Mouse (Mus musculus) cerebellum, postnatal 25 days (tissue): ENCODE results near the gene Paqr7.
A peak's percentile ranks its signal among the peaks of the same experiment; 100 is the strongest.
"Not testable (repeated sequence)": the region's sequence is repeated elsewhere in the genome, so short reads cannot be mapped to it uniquely, and the experiment has no call there.

Experiments used
- DNase-seq, 2 experiments: peaks; one replicate each; pipeline ENCODE4 v3.0.0; 2021; ENCODE audit warnings: mixed read lengths in 2 of 2

Paqr7 gene

GRCm38 (mm10) chr4:134473764-134474163, 22.7 kb upstream of the Paqr7 start:
- DNase-seq = no peak

GRCm38 (mm10) chr4:134474240-134474639, 22.3 kb upstream of the Paqr7 start:
- no peak for DNase-seq

- peak; percentile 63 to 70 for DNase-seq
Observed at GRCm38 (mm10) chr4:134476899-134477298, 19.6 kb upstream of the Paqr7 start.

GRCm38 (mm10) chr4:134478031-134478430, 18.5 kb upstream of the Paqr7 start:
- DNase-seq = peak; percentile 98

- no peak for DNase-seq
Observed at GRCm38 (mm10) chr4:134479839-134480238, 16.7 kb upstream of the Paqr7 start.

- peak; percentile 77 to 87 for DNase-seq
Observed at GRCm38 (mm10) chr4:134480864-134481263, 15.6 kb upstream of the Paqr7 start.

- DNase-seq = no peak
Observed at GRCm38 (mm10) chr4:134481270-134481669, 15.2 kb upstream of the Paqr7 start.

GRCm38 (mm10) chr4:134482442-134482841, 14.1 kb upstream of the Paqr7 start:
- peak in 1 of 2 experiments; percentile 50 for DNase-seq

- DNase-seq = peak in 1 of 2 experiments; percentile 55
Observed at GRCm38 (mm10) chr4:134483078-134483688, 13.3 kb upstream of the Paqr7 start.

- DNase-seq = peak; percentile 89 to 90
Observed at GRCm38 (mm10) chr4:134483696-134484095, 12.8 kb upstream of the Paqr7 start.

- DNase-seq = peak; percentile 55 to 67
Observed at GRCm38 (mm10) chr4:134484231-134484630, 12.3 kb upstream of the Paqr7 start.

GRCm38 (mm10) chr4:134485151-134485900, 11.2 kb upstream of the Paqr7 start:
- no peak for DNase-seq

- DNase-seq = no peak
Observed at GRCm38 (mm10) chr4:134488211-134488610, 8.3 kb upstream of the Paqr7 start.

- no peak for DNase-seq
Observed at GRCm38 (mm10) chr4:134489986-134490665, 6.4 kb upstream of the Paqr7 start.

- peak in 1 of 2 experiments; percentile 47 for DNase-seq
Observed at GRCm38 (mm10) chr4:134491716-134492115, 4.8 kb upstream of the Paqr7 start.

GRCm38 (mm10) chr4:134494161-134494560, 2.3 kb upstream of the Paqr7 start:
- not testable (repeated sequence) for DNase-seq

GRCm38 (mm10) chr4:134494780-134495545, 1.5 kb upstream of the Paqr7 start:
- peak in 1 of 2 experiments; percentile 30 for DNase-seq

- DNase-seq = no peak
Observed at GRCm38 (mm10) chr4:134495546-134495923, 962 bp upstream of the Paqr7 start.

GRCm38 (mm10) chr4:134497223-134497622, 726 bp downstream of the Paqr7 start:
- no peak for DNase-seq

- DNase-seq = peak in 1 of 2 experiments; percentile 23
Observed at GRCm38 (mm10) chr4:134497986-134498731, 1.7 kb downstream of the Paqr7 start.

- DNase-seq = not testable (repeated sequence)
Observed at GRCm38 (mm10) chr4:134498983-134499382, 2.5 kb downstream of the Paqr7 start.

- DNase-seq = no peak
Observed at GRCm38 (mm10) chr4:134501095-134501494, 4.6 kb downstream of the Paqr7 start.
